Mouse (Mus musculus): ENCODE measurements around the gene Phykpl.

DNA sequence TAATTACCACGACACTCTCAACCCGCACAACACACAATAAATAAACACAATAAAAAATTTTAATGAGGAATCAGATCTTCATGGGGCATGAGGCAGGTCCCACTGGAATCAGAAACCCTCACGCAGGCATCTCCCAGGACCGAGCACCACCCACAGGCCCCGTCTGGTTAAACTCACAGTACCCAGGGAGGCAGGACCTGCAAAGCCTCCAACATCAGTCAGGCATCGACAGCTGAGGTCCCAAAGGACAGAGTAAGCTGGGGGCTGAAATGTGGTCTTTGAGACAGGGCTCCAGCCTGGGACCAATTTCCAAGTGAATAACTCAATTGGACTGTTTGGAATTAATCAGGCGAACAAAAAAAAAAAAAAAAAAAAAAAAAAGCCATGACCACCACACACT, 46.2 kb upstream of the Phykpl start:
- TF ChIP-seq CTCF (IDR thresholded peaks at IDR 0.05; ENCODE audit: low read depth): no peak
- no peak for TF ChIP-seq EP300 (IDR thresholded peaks at IDR 0.05; ENCODE audit: low read depth)
